Mouse (Mus musculus) duodenum, adult 2 months (tissue): ENCODE measurements around the gene Acsbg2. TPM values are rescaled to one million over a fixed set of nuclear protein-coding genes. Genes with fewer than 3 reads are reported as not detected.

Source experiments
- polyA plus RNA-seq: library from polyadenylated mRNA; depleted of rRNA; stranded (reverse); fragments of >200 nt; gene quantifications from 2 replicates; pipeline ENCODE4 v1.2.3, GENCODE M21; 2012; ENCODE audit warnings: low replicate concordance; rRNA removed

Gene Acsbg2
- polyA plus RNA-seq: not detected in 2 replicates

DNA sequence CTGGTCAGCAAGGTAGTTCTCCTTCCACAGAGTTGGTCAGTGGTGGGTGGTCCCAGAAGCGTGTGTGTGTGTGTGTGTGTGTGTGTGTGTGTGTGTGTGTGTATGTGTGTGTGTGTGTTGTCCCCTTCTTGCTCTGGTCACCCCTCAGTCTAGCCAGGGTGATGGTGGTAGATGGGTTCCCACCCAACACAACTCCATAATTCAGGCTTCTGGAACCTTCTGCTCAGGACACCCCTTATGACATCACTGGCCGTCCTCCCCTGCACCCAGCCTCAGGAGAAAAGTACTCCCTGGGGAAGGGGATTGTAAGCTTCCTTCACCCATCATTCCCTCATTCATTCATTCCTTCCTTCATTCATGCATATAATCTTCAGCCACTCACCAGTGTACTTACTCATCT, at the start of gene Acsbg2:
Gene Acsbg2, minus strand, starts transcription at position 211 of the 400 bp plus-strand sequence.

GRCm38 (mm10) chr17:56874936-56875651, 847 bp upstream of the Acsbg2 start, which contains the start of gene 1700061G19Rik:
Gene 1700061G19Rik (plus strand): TSS chr17:56875477.

GRCm38 (mm10) chr17:56830411-56831110, 43.7 kb downstream of the Acsbg2 start, which contains the start of gene Rfx2:
Gene Rfx2 (minus strand): TSS chr17:56831013.

Other genes with a start within 250 kb of the Acsbg2 start
- gene Lonp1, start 247.6 kb downstream of the Acsbg2 start, polyA plus RNA-seq: 47.0 and 47.8 TPM in 2 replicates
- gene Catsperd, start 246.3 kb downstream of the Acsbg2 start, polyA plus RNA-seq: 0.21 and 0.26 TPM in 2 replicates
- gene Ranbp3, start 201.2 kb downstream of the Acsbg2 start, polyA plus RNA-seq: 54.2 and 59.4 TPM in 2 replicates
- 935 and 1,518 TPM in 2 replicates for gene Ndufa11, start 156.7 kb downstream of the Acsbg2 start, polyA plus RNA-seq
- gene Vmac, start 156.4 kb downstream of the Acsbg2 start, polyA plus RNA-seq: 12.6 and 14.3 TPM in 2 replicates
- gene Nrtn, start 116.9 kb downstream of the Acsbg2 start, polyA plus RNA-seq: 42.6 and 69.2 TPM in 2 replicates
- 52.6 and 66.0 TPM in 2 replicates for gene Dus3l, start 109.7 kb downstream of the Acsbg2 start, polyA plus RNA-seq
- gene Prr22, start 104.2 kb downstream of the Acsbg2 start, polyA plus RNA-seq: 6.7 and 10.7 TPM in 2 replicates
- gene Rfx2, start 43.4 kb downstream of the Acsbg2 start, polyA plus RNA-seq: 6.4 and 8.5 TPM in 2 replicates
- gene 1700061G19Rik, start 1.0 kb upstream of the Acsbg2 start, polyA plus RNA-seq: 0.04 and 0.06 TPM in 2 replicates
- gene Mllt1, start 61.0 kb upstream of the Acsbg2 start, polyA plus RNA-seq: 33.7 and 35.2 TPM in 2 replicates
- gene Acer1, start 107.7 kb upstream of the Acsbg2 start, polyA plus RNA-seq: 8.5 and 23.4 TPM in 2 replicates
- 131 and 155 TPM in 2 replicates for gene Clpp, start 115.9 kb upstream of the Acsbg2 start, polyA plus RNA-seq
- 57.0 and 71.1 TPM in 2 replicates for gene Alkbh7, start 122.9 kb upstream of the Acsbg2 start, polyA plus RNA-seq
- not detected in 2 replicates for gene Pspn, start 125.6 kb upstream of the Acsbg2 start, polyA plus RNA-seq
- 30.4 and 34.6 TPM in 2 replicates for gene Gtf2f1, start 136.8 kb upstream of the Acsbg2 start, polyA plus RNA-seq
- 0.08 TPM in 1 of 2 replicates, not detected in the other for gene Gm17949, start 137.0 kb upstream of the Acsbg2 start, polyA plus RNA-seq
- 64.2 and 89.1 TPM in 2 replicates for gene Khsrp, start 157.1 kb upstream of the Acsbg2 start, polyA plus RNA-seq
- gene Slc25a41, start 167.2 kb upstream of the Acsbg2 start, polyA plus RNA-seq: not detected in 2 replicates
- gene Crb3, start 184.7 kb upstream of the Acsbg2 start, polyA plus RNA-seq: 197 and 435 TPM in 2 replicates
- gene Slc25a23, start 185.4 kb upstream of the Acsbg2 start, polyA plus RNA-seq: 9.4 and 27.8 TPM in 2 replicates
- 4.4 and 7.5 TPM in 2 replicates for gene Dennd1c, start 204.1 kb upstream of the Acsbg2 start, polyA plus RNA-seq
- gene Tubb4a, start 213.3 kb upstream of the Acsbg2 start, polyA plus RNA-seq: 2.2 and 4.6 TPM in 2 replicates
- 1.7 and 2.6 TPM in 2 replicates for gene Tnfsf9, start 230.9 kb upstream of the Acsbg2 start, polyA plus RNA-seq